Mouse (Mus musculus) heart, embryonic 11.5 days (tissue): Measurements from ENCODE around the gene Rph3al. TPM values are rescaled to one million over a fixed set of nuclear protein-coding genes. Genes with fewer than 3 reads are reported as not detected.

Experiments
- ATAC-seq: fragments of 200-750 bp; cut with Nextera tagmentation; replicated peaks from 2 replicates; pipeline ENCODE4 v1.8.0; 2017; ENCODE audit warnings: moderate library complexity; ENCODE audit not compliant: insufficient number of reproducible peaks, low FRiP score, low TSS enrichment
- H3K27ac ChIP-seq: fragments of 300-500 bp; sonication (generic); 2 replicates; pipeline ENCODE4 v1.5.1; 2014; ENCODE audit warnings: mild to moderate bottlenecking, low read depth, low read length
- H3K27me3 ChIP-seq: fragments of 300-500 bp; sonication (generic); 2 replicates; pipeline ENCODE4 v1.6.1; 2014; ENCODE audit warnings: mild to moderate bottlenecking, low read length, mixed read lengths; ENCODE audit not compliant: control insufficient read depth, insufficient read depth
- H3K36me3 ChIP-seq: fragments of 300-500 bp; sonication (generic); 2 replicates; pipeline ENCODE4 v1.6.1; 2014; ENCODE audit warnings: mild to moderate bottlenecking, low read length, moderate library complexity, mixed read lengths; ENCODE audit not compliant: control insufficient read depth, insufficient read depth
- H3K4me1 ChIP-seq: fragments of 300-500 bp; sonication (generic); 2 replicates; pipeline ENCODE4 v1.6.1; 2014; ENCODE audit warnings: low read length; ENCODE audit not compliant: control insufficient read depth, insufficient read depth
- H3K4me2 ChIP-seq: fragments of 300-500 bp; sonication (generic); 2 replicates; pipeline ENCODE4 v1.6.1; 2014; ENCODE audit warnings: mild to moderate bottlenecking, moderate library complexity
- H3K4me3 ChIP-seq: fragments of 300-500 bp; sonication (generic); 2 replicates; pipeline ENCODE4 v1.5.1; 2014; ENCODE audit warnings: low read depth, low read length
- H3K9ac ChIP-seq: fragments of 300-500 bp; sonication (generic); 2 replicates; pipeline ENCODE4 v1.6.1; 2014; ENCODE audit warnings: mild to moderate bottlenecking, low read depth, low read length, moderate library complexity
- H3K9me3 ChIP-seq: fragments of 300-500 bp; sonication (generic); replicated peaks from 2 replicates; pipeline ENCODE4 v1.6.1; 2016; ENCODE audit warnings: low read length; ENCODE audit not compliant: control insufficient read depth
- WGBS: fragments of 180-500 bp; shearing (Covaris S2); extraction: QIAGEN DNeasy Blood & Tissue Kit; methylation state at CpG from one replicate; pipeline ENCODE4 v1.1.7; 2014; ENCODE audit not compliant: insufficient replicate concordance; 5-methylcytosine and 5-hydroxymethylcytosine counted together
- polyA plus RNA-seq: library from polyadenylated mRNA; unstranded; fragments of >200 nt; fragmentation: Nextera tagmentation; extraction: Ambion mirVana; gene quantifications from 2 replicates; pipeline ENCODE4 v1.2.1, GENCODE M21; 2014

The Rph3al gene
- polyA plus RNA-seq, 1 experiment from 2014 or later, result 4.1 TPM

DNA sequence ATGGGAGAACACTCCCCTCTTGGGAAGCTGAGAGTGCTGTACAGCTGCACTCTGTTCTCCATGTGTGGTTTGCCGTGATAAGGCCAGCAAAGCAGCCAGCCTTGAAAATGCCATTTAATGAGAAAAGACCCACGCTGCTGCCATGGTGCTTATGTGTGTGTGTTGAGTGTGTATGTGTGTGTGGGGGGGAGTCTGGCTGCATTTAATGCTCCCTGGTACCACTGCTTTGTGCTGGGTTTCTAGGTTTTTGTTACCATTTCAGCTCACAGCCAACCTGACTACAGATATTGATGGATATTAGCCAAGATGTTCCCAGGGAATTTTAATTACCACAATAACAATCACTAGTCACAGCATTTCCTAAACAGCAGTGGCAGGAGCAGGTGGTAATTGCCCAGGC is 79.3 kb downstream of the Rph3al start:
- Histone ChIP-seq H3K9me3 (no peaks in the 10 kb centered on the region), H3K4me2 (no peak overlapping the region), H3K27ac (no peak overlapping the region), H3K4me3 (no peak overlapping the region), H3K9ac (no peak overlapping the region), H3K4me1 (0 out of 2 replicates have a peak, but pooled peaks cover 3% of the 10 kb centered on the region), H3K27me3 (no peaks in the 10 kb centered on the region), H3K36me3 (no peaks in the 10 kb centered on the region)
- 69% methylated on average over 2 of the region's 2 CpGs for WGBS
- no peak for ATAC-seq

DNA sequence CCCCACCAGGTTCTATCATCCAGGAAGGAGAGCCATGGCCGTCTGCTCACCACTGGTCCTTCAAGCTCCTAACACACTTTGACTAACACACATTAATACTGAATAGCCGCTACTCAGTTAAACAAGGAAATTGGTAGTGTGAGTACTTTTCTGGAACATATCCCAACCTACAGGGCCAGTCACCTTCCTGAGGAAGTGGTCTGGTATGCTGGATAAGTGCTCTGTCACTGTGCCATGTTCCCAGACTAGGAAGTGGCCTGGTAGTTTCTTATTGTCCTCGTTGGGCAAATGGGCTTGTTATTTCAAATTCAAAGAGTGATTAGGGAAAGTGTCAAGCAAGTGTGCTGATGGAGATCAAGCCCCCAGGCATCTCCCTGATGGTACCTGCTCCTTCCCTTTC is 80.4 kb downstream of the Rph3al start:
- Histone ChIP-seq H3K9me3 (no peaks in the 10 kb centered on the region), H3K27ac (no peak overlapping the region), H3K36me3 (no peaks in the 10 kb centered on the region), H3K4me2 (no peak overlapping the region), H3K9ac (no peak overlapping the region), H3K27me3 (no peaks in the 10 kb centered on the region), H3K4me1 (0 out of 2 replicates have a peak, but pooled peaks cover 3% of the 10 kb centered on the region), H3K4me3 (no peak overlapping the region)
- no peak for ATAC-seq
- WGBS, result 52% methylated on average over 3 of the region's 3 CpGs

DNA sequence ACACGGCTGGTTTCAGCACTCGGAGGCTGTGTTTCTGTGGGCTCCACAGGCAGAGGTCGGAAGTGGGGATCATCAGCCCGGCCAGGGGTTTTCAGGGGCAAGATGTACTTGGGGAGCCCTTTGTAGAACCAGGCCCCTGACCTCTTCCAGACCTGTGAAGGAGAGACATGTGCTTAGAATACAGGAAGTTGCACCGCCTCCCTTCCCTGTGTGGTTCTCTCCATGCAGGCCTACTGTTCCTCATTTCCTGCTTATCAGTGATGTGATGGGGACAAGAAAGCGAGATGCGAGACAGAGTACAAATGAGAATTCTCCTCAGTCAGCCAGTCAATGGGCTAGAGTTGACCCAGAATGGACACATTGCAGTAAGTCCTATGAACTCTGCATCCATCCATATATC is 83.9 kb downstream of the Rph3al start:
- no peaks in the 10 kb centered on the region for H3K36me3 ChIP-seq
- H3K9ac ChIP-seq, result no peak overlapping the region
- H3K4me3 ChIP-seq, result no peak overlapping the region
- no peak overlapping the region for H3K27ac ChIP-seq
- WGBS, result 76% methylated on average over 7 of the region's 7 CpGs
- H3K27me3 ChIP-seq, result no peaks in the 10 kb centered on the region
- no peak overlapping the region for H3K4me2 ChIP-seq
- 0 out of 2 replicates have a peak, but pooled peaks cover 4% of the 10 kb centered on the region for H3K4me1 ChIP-seq
- no peak for ATAC-seq
- no peaks in the 10 kb centered on the region for H3K9me3 ChIP-seq

DNA sequence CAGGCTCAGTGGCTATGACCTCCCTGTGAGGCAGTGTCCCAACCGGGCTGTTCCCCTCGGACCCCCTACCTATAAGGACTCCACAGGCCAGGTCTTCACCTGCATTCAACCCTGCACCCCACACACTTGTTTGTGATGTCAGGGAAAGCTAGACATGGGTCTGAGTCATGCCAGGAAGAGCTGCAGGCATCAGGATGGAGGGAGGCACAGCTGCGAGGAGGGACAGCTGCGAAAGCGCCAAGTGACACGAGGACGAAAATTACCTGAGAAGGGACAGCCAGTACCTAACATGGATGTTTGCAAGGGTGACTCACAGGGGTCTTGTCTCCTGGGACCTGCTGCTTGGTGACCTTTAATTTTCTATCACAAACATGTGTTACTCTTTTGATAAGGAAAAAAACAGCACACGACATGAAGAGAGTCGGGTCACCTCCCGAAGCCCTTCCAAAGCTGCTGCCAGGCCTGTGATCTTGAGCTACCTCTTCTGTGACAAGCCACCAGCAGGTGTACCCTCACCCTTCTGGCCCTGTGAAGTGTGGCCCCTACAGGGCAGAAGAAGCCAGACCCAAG is 85.1 kb downstream of the Rph3al start:
- H3K9me3 ChIP-seq, result no peaks in the 10 kb centered on the region
- 75% methylated on average over 10 of the region's 10 CpGs for WGBS

DNA sequence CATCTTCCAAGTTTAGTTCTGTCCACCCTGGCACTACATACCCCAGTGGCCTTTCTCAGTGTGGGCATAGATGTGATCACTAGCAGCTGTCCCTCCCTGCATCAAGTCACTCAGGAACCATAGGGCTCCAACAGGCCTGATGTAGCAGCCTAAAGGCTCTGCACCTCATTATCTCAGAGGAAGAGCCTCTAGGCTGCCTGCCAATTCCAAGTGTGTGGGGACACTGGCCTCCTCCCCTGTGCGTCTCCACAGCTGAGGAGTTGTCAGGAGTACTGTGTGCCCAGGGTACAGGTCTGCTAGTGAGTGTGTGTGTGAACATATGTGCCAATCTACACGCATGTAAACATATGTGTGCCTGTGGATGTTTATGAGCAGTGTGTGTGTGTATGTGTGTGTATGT is 85.7 kb downstream of the Rph3al start:
- Histone ChIP-seq H3K9ac (no peak overlapping the region), H3K4me1 (0 out of 2 replicates have a peak, but pooled peaks cover 4% of the 10 kb centered on the region), H3K27me3 (no peaks in the 10 kb centered on the region), H3K4me2 (no peak overlapping the region), H3K9me3 (no peaks in the 10 kb centered on the region), H3K36me3 (no peaks in the 10 kb centered on the region), H3K27ac (no peak overlapping the region), H3K4me3 (no peak overlapping the region)
- WGBS, result 58% methylated on average over 2 of the region's 2 CpGs
- no peak; the same call in 1 of the 2 replicates for ATAC-seq

More for the DNA sequence above, 85.1 kb downstream of the Rph3al start:
- no peak overlapping the region for H3K9ac ChIP-seq
- no peaks in the 10 kb centered on the region for H3K36me3 ChIP-seq
- H3K27ac ChIP-seq, result no peak overlapping the region
- H3K4me2 ChIP-seq, result no peak overlapping the region
- no peaks in the 10 kb centered on the region for H3K27me3 ChIP-seq
- H3K4me1 ChIP-seq, result 0 out of 2 replicates have a peak, but pooled peaks cover 4% of the 10 kb centered on the region
- no peak overlapping the region for H3K4me3 ChIP-seq
- no peak for ATAC-seq

DNA sequence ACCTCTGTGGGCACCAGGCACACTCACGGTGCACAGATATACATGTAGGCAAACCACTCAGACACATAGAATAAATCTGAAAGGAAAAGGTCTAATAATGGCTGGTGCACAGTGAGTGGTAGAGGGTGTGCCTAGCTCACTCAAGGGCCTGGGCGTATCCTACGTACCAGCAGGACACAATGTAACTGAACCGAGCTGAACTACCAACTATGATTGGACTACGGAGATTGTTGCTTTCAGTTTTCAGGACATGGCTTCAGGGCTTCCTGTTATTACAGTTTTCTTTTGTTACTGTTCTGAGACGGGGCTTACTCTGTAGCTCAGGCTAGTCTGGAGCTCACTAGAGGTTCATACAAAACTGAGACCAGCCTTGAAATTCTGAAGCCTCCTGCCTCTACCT is 88.7 kb downstream of the Rph3al start:
- Histone ChIP-seq H3K27ac (no peak overlapping the region), H3K9me3 (no peaks in the 10 kb centered on the region), H3K4me2 (no peak overlapping the region), H3K36me3 (no peaks in the 10 kb centered on the region), H3K4me3 (no peak overlapping the region), H3K4me1 (0 out of 2 replicates have a peak, but pooled peaks cover 4% of the 10 kb centered on the region), H3K27me3 (no peaks in the 10 kb centered on the region), H3K9ac (no peak overlapping the region)
- ATAC-seq, result no peak
- 74% methylated on average over 6 of the region's 6 CpGs for WGBS

DNA sequence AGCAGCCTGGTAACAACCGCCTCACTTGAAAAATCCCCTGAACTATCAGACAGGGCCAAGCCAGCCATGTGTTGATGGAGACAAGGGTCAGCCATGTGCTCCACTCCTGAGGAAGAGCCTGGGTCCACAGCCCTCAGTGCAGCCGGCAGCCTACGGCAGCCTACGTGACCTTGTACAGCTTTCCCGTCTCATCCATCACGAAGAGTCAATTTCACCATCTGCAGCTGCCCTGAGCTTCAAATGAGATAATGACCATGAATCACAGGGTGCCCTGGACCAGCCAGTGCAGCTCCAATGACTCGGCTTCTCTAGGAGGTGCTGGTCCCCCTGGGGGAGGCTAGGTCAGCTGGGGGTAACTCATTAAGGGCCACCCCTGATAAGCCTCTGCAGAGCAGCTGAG is 91.6 kb downstream of the Rph3al start:
- H3K4me1 ChIP-seq, result no peaks in the 10 kb centered on the region
- no peaks in the 10 kb centered on the region for H3K9me3 ChIP-seq
- H3K36me3 ChIP-seq, result no peaks in the 10 kb centered on the region
- no peak overlapping the region for H3K9ac ChIP-seq
- H3K4me3 ChIP-seq, result no peak overlapping the region
- no peak for ATAC-seq
- 52% methylated on average over 7 of the region's 7 CpGs for WGBS
- no peaks in the 10 kb centered on the region for H3K27me3 ChIP-seq
- H3K4me2 ChIP-seq, result no peak overlapping the region
- H3K27ac ChIP-seq, result no peak overlapping the region

DNA sequence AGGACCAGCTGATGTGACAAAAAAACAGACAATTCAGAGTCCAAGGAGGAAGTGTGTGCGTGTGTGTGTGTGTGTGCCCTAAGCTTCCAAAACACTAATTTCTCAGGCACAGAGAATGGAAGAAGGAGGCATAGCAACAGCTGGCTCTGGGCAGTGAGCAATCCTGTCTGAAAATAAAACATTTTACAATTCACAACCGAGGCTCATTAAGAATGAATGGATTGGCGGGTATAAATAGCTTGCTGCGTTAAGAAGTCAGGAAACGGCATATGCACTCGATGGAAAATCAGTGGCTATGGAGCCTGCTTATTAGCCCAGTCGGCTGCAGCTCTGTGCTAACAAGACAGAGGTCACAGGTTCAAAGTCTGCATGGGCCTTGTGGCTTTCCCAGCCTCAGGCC is 92.6 kb downstream of the Rph3al start:
- Histone ChIP-seq H3K4me3 (no peak overlapping the region), H3K4me1 (no peaks in the 10 kb centered on the region), H3K9ac (no peak overlapping the region), H3K27ac (no peak overlapping the region), H3K9me3 (no peaks in the 10 kb centered on the region), H3K36me3 (no peaks in the 10 kb centered on the region), H3K27me3 (no peaks in the 10 kb centered on the region), H3K4me2 (no peak overlapping the region)
- WGBS, result 61% methylated on average over 7 of the region's 7 CpGs
- no peak for ATAC-seq

DNA sequence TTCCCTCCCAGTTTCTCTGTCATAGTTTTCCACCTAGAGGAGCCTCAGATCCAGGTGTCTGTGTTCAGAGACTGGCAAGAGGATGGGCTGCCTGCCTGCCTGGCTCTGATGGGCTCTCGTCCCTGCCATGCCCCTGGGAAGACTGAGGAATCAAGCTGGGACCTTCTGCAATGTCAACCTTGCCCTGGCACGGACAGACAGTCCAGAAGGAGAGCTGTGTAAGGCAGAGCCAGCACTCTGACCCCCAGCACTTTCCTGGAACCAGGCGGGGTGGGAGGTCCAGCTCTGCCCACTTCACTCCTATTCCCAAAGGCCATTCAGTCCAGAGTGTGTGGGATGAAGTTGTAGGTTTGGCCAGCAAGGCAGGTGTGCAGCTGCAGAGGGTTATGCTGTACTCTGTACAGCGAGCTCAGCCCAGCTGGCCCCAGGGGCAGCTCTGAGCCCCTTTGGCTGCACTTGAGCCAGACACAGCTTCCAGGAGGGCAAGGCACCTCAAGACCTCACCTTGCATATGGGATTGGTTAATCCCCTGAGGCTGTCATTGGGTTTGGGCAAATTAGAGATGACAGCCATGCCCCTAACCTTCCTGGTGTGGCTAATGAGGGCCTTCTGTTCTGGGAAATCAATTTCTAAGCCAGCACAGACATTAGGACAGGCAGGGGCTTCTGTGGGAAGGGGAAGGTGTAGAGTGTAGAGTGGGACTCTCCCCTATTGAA is 95.2 kb downstream of the Rph3al start:
- H3K4me1 ChIP-seq, result no peaks in the 10 kb centered on the region
- no peak overlapping the region for H3K27ac ChIP-seq
- no peak overlapping the region for H3K4me3 ChIP-seq
- H3K36me3 ChIP-seq, result no peaks in the 10 kb centered on the region
- ATAC-seq, result no peak
- no peak overlapping the region for H3K9ac ChIP-seq
- WGBS, result 74% methylated on average over 4 of the region's 4 CpGs
- no peak overlapping the region for H3K4me2 ChIP-seq
- H3K9me3 ChIP-seq, result no peaks in the 10 kb centered on the region
- no peaks in the 10 kb centered on the region for H3K27me3 ChIP-seq
